Mouse (Mus musculus): ENCODE results near the gene Mical3. TPM values are rescaled to one million over a fixed set of nuclear protein-coding genes. Genes with fewer than 3 reads are reported as not detected.

The Mical3 gene
- polyA plus RNA-seq, 1 experiment from 2014 or later: 11.7 TPM

DNA sequence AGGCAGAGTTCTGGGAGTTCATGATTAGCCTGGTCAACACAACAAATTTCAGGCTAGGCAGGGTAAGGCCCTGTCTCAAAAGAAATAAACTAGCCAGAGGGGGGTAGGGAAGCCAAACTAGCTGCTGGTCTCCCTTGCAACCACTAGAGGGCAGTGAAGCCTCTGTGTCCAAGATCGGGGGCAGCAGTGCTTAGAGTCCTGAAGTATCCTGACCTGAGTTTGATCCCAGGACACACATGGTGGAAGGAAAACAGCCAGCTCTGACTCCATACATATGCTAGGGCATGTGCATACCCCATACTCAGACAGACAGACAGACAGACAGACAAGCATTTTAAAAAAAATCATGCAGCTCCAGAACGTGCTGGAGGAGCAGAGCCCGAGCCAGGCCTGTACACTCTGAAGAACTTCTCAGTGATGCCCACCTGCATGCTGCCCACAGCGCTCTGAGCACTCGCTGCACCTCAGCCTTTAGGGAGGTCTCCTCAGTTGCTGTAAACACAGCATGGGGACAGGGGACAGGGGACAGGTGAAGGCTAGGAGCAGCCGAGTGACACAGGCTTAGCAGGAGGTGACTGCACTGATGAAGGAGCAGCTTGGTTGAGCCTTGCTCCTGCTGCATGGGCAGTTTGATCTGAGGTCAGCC lies 232.5 kb downstream of the Mical3 start:
- ATAC-seq (ENCODE audit: insufficient read depth, low FRiP score, low read depth): 0 out of 2 replicates have a peak, but pooled peaks have one; percentile 2
- no peak overlapping the region for H3K9ac ChIP-seq
- H3K4me2 ChIP-seq: no peak overlapping the region
- H3K27me3 ChIP-seq (replicated peaks): no peaks in the 10 kb centered on the region
- no peak overlapping the region for H3K27ac ChIP-seq
- H3K4me1 ChIP-seq: no peaks in the 10 kb centered on the region
- no peaks in the 10 kb centered on the region for H3K9me3 ChIP-seq
- H3K36me3 ChIP-seq: peaks cover 9% of the 10 kb centered on the region; the same call in 1 of the 2 replicates
- WGBS: 70% methylated on average over 6 of the region's 6 CpGs
- no peak overlapping the region for H3K4me3 ChIP-seq (replicated peaks)

GRCm38 (mm10) chr6:120894524-120894923 lies 236.3 kb downstream of the Mical3 start:
- Histone ChIP-seq H3K27ac (no peak overlapping the region), H3K27me3 (replicated peaks) (no peaks in the 10 kb centered on the region), H3K9me3 (no peaks in the 10 kb centered on the region), H3K36me3 (peaks cover 9% of the 10 kb centered on the region; the same call in 1 of the 2 replicates), H3K4me3 (replicated peaks) (no peak overlapping the region), H3K4me2 (no peak overlapping the region), H3K9ac (no peak overlapping the region), H3K4me1 (no peaks in the 10 kb centered on the region)
- no peak for ATAC-seq (ENCODE audit: insufficient read depth, low FRiP score, low read depth)
- 75% methylated on average over 9 of the region's 9 CpGs for WGBS

DNA sequence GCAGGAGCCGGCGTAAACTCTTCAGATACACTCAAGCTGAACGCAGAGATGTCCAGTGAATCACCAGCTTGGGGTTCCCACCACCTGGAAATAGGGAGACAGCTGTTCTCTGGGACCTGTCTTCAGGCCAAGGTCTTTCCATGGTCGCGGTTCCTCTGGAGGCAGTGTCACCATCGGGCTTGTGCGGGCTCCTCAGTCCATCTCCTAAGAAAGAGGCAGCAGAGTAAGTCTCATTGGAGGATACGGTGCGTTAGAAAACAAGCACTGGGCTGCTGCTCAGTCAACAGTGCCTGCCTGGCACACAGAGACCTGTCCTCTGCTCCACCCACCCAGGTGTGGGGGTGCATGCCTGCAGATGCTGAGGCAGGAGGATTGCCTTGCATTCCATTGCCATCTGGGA lies 236.7 kb downstream of the Mical3 start:
- Histone ChIP-seq H3K27ac (no peak overlapping the region), H3K27me3 (replicated peaks) (no peaks in the 10 kb centered on the region), H3K4me1 (no peaks in the 10 kb centered on the region), H3K4me3 (replicated peaks) (no peak overlapping the region), H3K4me2 (no peak overlapping the region), H3K9ac (no peak overlapping the region), H3K36me3 (peaks cover 9% of the 10 kb centered on the region; the same call in 1 of the 2 replicates), H3K9me3 (no peaks in the 10 kb centered on the region)
- no peak for ATAC-seq (ENCODE audit: insufficient read depth, low FRiP score, low read depth)
- WGBS: 94% methylated on average over 9 of the region's 9 CpGs

DNA sequence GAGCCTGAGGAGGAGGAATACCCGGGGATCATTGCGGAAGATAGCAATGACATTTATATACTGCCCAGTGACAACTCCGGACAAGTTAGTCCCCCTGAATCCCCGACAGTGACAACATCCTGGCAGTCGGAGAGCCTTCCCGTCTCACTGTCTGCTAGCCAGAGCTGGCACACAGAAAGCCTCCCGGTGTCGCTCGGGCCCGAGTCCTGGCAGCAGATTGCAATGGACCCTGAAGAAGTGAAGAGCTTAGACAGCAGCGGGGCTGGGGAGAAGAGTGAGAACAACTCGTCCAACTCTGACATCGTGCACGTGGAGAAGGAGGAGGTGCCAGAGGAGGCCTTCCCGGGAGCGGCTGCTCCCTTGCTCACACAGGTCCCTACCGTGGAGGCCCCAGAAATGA lies 244.1 kb downstream of the Mical3 start:
- H3K4me2 ChIP-seq: no peak overlapping the region
- H3K9ac ChIP-seq: no peak overlapping the region
- no peak overlapping the region for H3K4me3 ChIP-seq (replicated peaks)
- H3K27me3 ChIP-seq (replicated peaks): no peaks in the 10 kb centered on the region
- H3K36me3 ChIP-seq: peaks cover 37% of the 10 kb centered on the region
- no peaks in the 10 kb centered on the region for H3K9me3 ChIP-seq
- WGBS: 88% methylated on average over 17 of the region's 17 CpGs
- no peak for ATAC-seq (ENCODE audit: insufficient read depth, low FRiP score, low read depth)
- no peak overlapping the region for H3K27ac ChIP-seq
- H3K4me1 ChIP-seq: no peaks in the 10 kb centered on the region

DNA sequence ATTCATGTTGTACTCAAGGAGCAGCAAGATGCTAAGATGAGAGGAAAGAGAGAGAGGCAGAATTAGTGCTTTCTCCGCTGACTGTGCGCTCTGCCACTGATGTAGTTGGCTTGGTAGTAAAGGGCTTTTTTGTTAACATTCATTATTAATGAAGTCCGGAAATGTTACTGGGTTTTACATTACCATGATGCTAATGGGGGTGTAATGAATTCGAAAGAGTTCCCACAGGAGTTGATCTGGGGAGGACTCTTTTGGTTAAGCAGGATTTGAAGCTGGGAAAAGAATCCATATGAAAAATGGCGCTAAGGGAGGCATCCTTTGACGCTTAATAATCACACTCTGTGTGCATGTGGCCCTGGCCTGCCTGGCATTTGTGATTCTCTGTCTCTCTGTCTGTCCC lies 246.4 kb downstream of the Mical3 start:
- Histone ChIP-seq H3K4me2 (no peak overlapping the region), H3K36me3 (peaks cover 37% of the 10 kb centered on the region), H3K9ac (no peak overlapping the region), H3K27me3 (replicated peaks) (no peaks in the 10 kb centered on the region), H3K4me1 (no peaks in the 10 kb centered on the region), H3K27ac (no peak overlapping the region), H3K9me3 (no peaks in the 10 kb centered on the region), H3K4me3 (replicated peaks) (no peak overlapping the region)
- no peak for ATAC-seq (ENCODE audit: insufficient read depth, low FRiP score, low read depth)
- 95% methylated on average over 6 of the region's 6 CpGs for WGBS

Other genes with a start within 250 kb of the Mical3 start
- 19.6 and 21.5 TPM in 2 replicates for gene Bid, start 214.1 kb downstream of the Mical3 start, polyA plus RNA-seq (2015; fragmentation: Nextera tagmentation; extraction: Ambion mirVana)
- 13.6 and 14.0 TPM in 2 replicates for gene Pex26, start 52.7 kb upstream of the Mical3 start, polyA plus RNA-seq (2015; fragmentation: Nextera tagmentation; extraction: Ambion mirVana)
- 0.59 and 1.0 TPM in 2 replicates for gene Tuba8, start 79.7 kb upstream of the Mical3 start, polyA plus RNA-seq (2015; fragmentation: Nextera tagmentation; extraction: Ambion mirVana)
- 3.3 and 3.5 TPM in 2 replicates for gene Usp18, start 114.9 kb upstream of the Mical3 start, polyA plus RNA-seq (2015; fragmentation: Nextera tagmentation; extraction: Ambion mirVana)
- 2.3 and 3.2 TPM in 2 replicates for gene Slc6a13, start 169.2 kb upstream of the Mical3 start, polyA plus RNA-seq (2015; fragmentation: Nextera tagmentation; extraction: Ambion mirVana)
- gene Slc6a12, start 212.1 kb upstream of the Mical3 start, polyA plus RNA-seq (2015; fragmentation: Nextera tagmentation; extraction: Ambion mirVana): 0.12 and 0.18 TPM in 2 replicates

Measured in stomach, embryonic 15.5 days (tissue).